Mouse (Mus musculus) midbrain, embryonic 10.5 days (tissue): ENCODE measurements around the gene Saa1. TPM values are rescaled to one million over a fixed set of nuclear protein-coding genes. Genes with fewer than 3 reads are reported as not detected.
A peak's percentile ranks its signal among the peaks of the same experiment; 100 is the strongest.

Experiments used
- DNase-seq: peaks from one replicate; pipeline ENCODE4 v3.0.0-alpha.2; 2017; ENCODE audit warnings: low spot score
- H3K27ac ChIP-seq: fragments of 300-500 bp; sonication (generic); replicated peaks from 2 replicates; pipeline ENCODE4 v1.5.1; 2016; ENCODE audit warnings: mild to moderate bottlenecking
- H3K27me3 ChIP-seq: fragments of 300-500 bp; sonication (generic); 2 replicates; pipeline ENCODE4 v1.6.1; 2016; ENCODE audit warnings: low read depth, mild to moderate bottlenecking; ENCODE audit not compliant: poor library complexity, severe bottlenecking
- H3K36me3 ChIP-seq: fragments of 300-500 bp; sonication (generic); 2 replicates; pipeline ENCODE4 v1.6.1; 2016; ENCODE audit warnings: mild to moderate bottlenecking, moderate library complexity
- H3K4me1 ChIP-seq: fragments of 300-500 bp; sonication (generic); 2 replicates; pipeline ENCODE4 v1.6.1; 2016
- H3K4me3 ChIP-seq: fragments of 300-500 bp; sonication (generic); 2 replicates; pipeline ENCODE4 v1.5.1; 2016; ENCODE audit warnings: mild to moderate bottlenecking, moderate library complexity
- H3K9me3 ChIP-seq: fragments of 300-500 bp; sonication (generic); replicated peaks from 2 replicates; pipeline ENCODE4 v1.6.1; 2016; ENCODE audit warnings: mild to moderate bottlenecking
- WGBS: fragments of 180-500 bp; shearing (Covaris S2); methylation state at CpG from one replicate; pipeline ENCODE4 v1.1.7; 2016; 5-methylcytosine and 5-hydroxymethylcytosine counted together
- polyA plus RNA-seq: library from polyadenylated mRNA; unstranded; fragments of >200 nt; fragmentation: Nextera tagmentation; extraction: Ambion mirVana; gene quantifications from 2 replicates; pipeline ENCODE4 v1.2.1, GENCODE M21; 2016

Gene Saa1
- polyA plus RNA-seq, 1 experiment from 2014 or later = 0.21 TPM

DNA sequence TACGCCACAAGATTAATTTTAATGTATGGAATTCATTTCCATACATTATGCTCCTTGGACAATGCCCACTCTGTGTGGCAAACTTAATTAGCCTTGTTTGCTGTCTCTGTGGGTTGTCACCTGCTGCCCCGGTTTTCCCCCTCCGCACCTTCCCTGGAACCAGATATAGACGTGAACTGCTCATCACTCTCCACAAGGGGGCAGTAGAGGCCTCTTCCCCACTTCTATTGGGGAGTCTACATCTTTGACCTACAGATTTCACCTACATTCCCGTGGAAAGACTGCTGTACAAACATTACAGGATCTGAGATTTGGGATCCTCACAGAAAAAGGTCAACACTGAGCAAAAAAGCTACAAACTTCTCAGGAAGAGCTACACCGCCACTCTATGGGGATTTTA is 28.3 kb downstream of the Saa1 start:
- WGBS = 36% methylated on average over 6 of the region's 6 CpGs
- Histone ChIP-seq H3K36me3 (no peaks in the 10 kb centered on the region), H3K27me3 (no peaks in the 10 kb centered on the region)

DNA sequence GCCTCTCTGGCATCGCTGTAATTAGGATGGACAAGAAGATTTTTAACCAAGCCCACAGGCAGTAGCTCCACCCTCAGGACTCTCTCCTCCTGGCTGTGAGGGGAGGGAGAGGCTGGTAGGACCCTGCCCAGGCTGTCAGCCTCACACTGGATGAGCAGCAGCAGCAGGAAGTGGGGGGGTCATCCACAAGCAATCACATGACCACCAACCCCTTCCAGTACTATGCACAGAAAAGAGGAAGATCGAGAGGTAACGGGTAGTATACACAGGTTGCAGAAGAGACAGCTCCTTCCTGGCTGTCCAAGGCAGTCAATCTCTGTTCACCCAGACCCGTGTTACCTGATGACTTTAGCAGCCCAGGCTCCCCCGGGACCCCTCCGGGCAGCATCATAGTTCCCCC is 30.5 kb downstream of the Saa1 start:
- Histone ChIP-seq H3K27ac (no peak overlapping the region), H3K9me3 (no peaks in the 10 kb centered on the region), H3K36me3 (peaks cover 17% of the 10 kb centered on the region), H3K27me3 (no peaks in the 10 kb centered on the region), H3K4me3 (no peak overlapping the region), H3K4me1 (peaks cover 9% of the 10 kb centered on the region)
- WGBS = 81% methylated on average over 6 of the region's 6 CpGs
- no peak for DNase-seq

More for the DNA sequence above, 28.3 kb downstream of the Saa1 start:
- Histone ChIP-seq H3K9me3 (no peaks in the 10 kb centered on the region), H3K4me3 (no peak overlapping the region), H3K27ac (no peak overlapping the region), H3K4me1 (peaks cover 3% of the 10 kb centered on the region)
- DNase-seq = peak; percentile 46

DNA sequence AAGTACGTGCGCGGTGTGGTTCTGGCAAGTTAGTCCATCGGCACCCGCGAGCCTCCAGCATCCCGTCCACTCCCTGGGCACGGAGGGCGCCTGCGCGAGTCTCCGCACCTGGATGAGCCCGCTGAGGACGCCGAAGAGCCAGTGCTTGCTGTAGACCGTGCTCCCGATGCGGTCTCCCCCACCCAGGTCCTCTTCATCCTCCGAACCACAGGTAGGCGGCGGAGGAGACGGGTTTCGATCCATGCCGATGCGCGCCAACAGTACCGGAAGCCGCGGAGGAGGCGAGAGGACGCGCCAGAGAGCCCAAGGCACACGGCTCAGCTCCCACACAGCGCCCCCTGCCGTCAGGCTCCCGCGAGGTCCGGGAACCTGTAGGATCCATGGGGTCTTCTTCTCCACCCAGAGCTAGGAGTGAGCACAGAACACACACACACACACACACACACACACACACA is 32.4 kb downstream of the Saa1 start, which contains the start of gene Saal1:
Gene Saal1, minus strand, starts transcription at position 291 of the 455 bp plus-strand sequence.
- under 1% methylated on average over 38 of the region's 38 CpGs for WGBS
- Histone ChIP-seq H3K27me3 (no peaks in the 10 kb centered on the region), H3K27ac (peak within 1 kb of the TSS; percentile 97), H3K9me3 (no peaks in the 10 kb centered on the region), H3K4me1 (peaks cover 9% of the 10 kb centered on the region), H3K4me3 (peak within 1 kb of the TSS; percentile 94), H3K36me3 (peaks cover 35% of the 10 kb centered on the region)
- DNase-seq = peak; percentile 94

DNA sequence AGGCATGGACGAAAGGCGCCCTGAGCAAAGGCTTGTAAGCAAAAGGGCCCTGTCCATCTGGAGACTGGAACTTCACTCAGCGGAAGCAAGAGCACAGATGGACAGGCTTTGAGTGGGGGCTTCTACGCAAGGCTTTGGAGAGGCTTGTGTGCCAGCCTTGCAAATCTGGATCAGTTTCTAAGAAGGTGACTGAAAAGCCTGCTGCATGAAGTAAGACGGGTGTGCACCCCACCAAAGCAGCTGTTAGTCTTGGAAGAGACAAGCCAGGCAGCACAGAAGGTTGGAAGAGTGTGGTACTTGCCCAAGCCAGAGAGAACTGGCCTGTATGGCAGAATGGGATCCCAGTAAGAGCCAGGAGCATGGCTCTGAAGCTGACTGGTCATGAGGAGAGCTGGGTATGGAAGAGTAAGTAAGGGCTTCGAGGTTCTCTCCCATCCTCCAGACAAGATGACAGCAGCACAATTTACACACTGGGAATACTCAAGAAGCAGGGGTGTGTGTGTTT is 42.2 kb downstream of the Saa1 start:
- no peaks in the 10 kb centered on the region for H3K27me3 ChIP-seq
- H3K9me3 ChIP-seq = no peaks in the 10 kb centered on the region
- H3K36me3 ChIP-seq = peaks cover 100% of the 10 kb centered on the region
- H3K4me3 ChIP-seq = no peak overlapping the region
- H3K27ac ChIP-seq = no peak overlapping the region
- WGBS = 97% methylated on average over 6 of the region's 6 CpGs
- DNase-seq = no peak
- no peaks in the 10 kb centered on the region for H3K4me1 ChIP-seq

DNA sequence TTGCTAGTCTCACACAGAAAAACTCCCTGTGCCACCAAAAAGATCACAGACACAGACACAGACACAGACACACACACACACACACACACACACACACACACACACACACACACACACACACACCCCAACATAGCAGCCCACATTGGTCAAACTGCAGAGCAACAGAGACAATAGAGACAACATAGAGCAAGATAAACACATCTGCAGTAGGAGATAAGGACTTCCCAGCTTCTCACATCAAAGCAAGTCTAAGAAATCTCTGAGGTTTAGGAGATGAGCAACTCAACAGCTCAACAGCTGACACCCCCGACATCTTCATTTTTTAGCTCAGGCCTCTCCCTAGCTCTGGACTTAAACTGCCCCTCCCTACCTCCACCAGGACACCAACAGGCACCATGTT is 46.0 kb downstream of the Saa1 start:
- 85% methylated on average over 1 of the region's 1 CpGs for WGBS
- H3K36me3 ChIP-seq = peaks cover 95% of the 10 kb centered on the region

More for the DNA sequence above, 46.0 kb downstream of the Saa1 start:
- Histone ChIP-seq H3K4me1 (no peaks in the 10 kb centered on the region), H3K27me3 (no peaks in the 10 kb centered on the region), H3K9me3 (no peaks in the 10 kb centered on the region), H3K27ac (no peak overlapping the region), H3K4me3 (no peak overlapping the region)
- DNase-seq = no peak

Other genes starting within 250 kb of the Saa1 start
- gene Sergef, start 103.2 kb downstream of the Saa1 start, polyA plus RNA-seq = 17.6 and 19.6 TPM in 2 replicates
- gene Tph1, start 70.4 kb downstream of the Saa1 start, polyA plus RNA-seq = 0.51 and 0.79 TPM in 2 replicates
- gene Saal1, start 32.3 kb downstream of the Saa1 start, polyA plus RNA-seq = 41.7 and 46.6 TPM in 2 replicates
- not detected in 2 replicates for gene Saa3, start 27.3 kb downstream of the Saa1 start, polyA plus RNA-seq
- gene Saa4, start 10.4 kb downstream of the Saa1 start, polyA plus RNA-seq = not detected in 2 replicates
- gene Saa2, start 8.8 kb upstream of the Saa1 start, polyA plus RNA-seq = 0.19 TPM in 1 of 2 replicates, not detected in the other
- gene Hps5, start 53.1 kb upstream of the Saa1 start, polyA plus RNA-seq = 16.3 and 22.3 TPM in 2 replicates
- 50.0 and 53.5 TPM in 2 replicates for gene Gtf2h1, start 53.1 kb upstream of the Saa1 start, polyA plus RNA-seq
- 2,560 and 3,667 TPM in 2 replicates for gene Ldha, start 98.5 kb upstream of the Saa1 start, polyA plus RNA-seq
- gene Ldhc, start 118.2 kb upstream of the Saa1 start, polyA plus RNA-seq = 0.12 TPM in 1 of 2 replicates, not detected in the other
- gene Tsg101, start 177.0 kb upstream of the Saa1 start, polyA plus RNA-seq = 265 and 310 TPM in 2 replicates
- gene Uevld, start 215.5 kb upstream of the Saa1 start, polyA plus RNA-seq = 13.5 and 14.3 TPM in 2 replicates
- gene Gm9999, start 240.6 kb upstream of the Saa1 start, polyA plus RNA-seq = not detected in 2 replicates